Mouse (Mus musculus) neutrophil, adult 5-6 weeks (primary cell): ENCODE data around the gene Tbl2. TPM values are rescaled to one million over a fixed set of nuclear protein-coding genes. Genes with fewer than 3 reads are reported as not detected.
A peak's percentile ranks its signal among the peaks of the same experiment; 100 is the strongest.

ENCODE experiments used
- ATAC-seq: fragments of 151-379, 151-347 bp; 2 replicates; pipeline ENCODE4 v1.8.0; 2017; ENCODE audit warnings: mild to moderate bottlenecking, moderate TSS enrichment; ENCODE audit not compliant: insufficient number of reproducible peaks, poor library complexity, low FRiP score, severe bottlenecking; ENCODE audit errors: extremely low read depth
- total RNA-seq: library from RNA; stranded (forward); fragments of 200-1000 nt; gene quantifications from 2 replicates; pipeline ENCODE4 v1.2.3, GENCODE M21; 2017

The Tbl2 gene
- total RNA-seq, 1 experiment from 2014 or later = 9.3 TPM

DNA sequence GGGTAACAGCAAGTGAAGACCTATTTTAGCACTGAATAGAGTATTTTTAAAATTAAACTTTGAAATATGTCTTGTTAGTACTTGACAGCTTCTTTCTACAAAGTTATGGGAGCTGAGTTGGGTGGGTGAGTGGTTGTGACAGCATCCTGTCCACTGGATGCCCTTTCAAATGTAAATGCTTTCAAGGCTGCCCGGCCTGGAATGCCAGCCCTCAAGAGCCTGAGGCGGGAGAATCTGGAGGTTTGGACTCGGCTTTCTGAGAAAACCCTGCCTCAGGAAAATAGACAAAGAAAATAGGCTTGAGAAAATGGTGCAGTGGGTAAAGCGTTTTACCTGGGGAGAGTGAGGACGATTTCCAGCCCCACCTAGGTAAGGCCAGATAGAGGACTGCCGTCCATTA is 32.3 kb downstream of the Tbl2 start:
- ATAC-seq = no peak

- ATAC-seq = no peak
Observed at GRCm38 (mm10) chr5:135183131-135183861, 33.8 kb downstream of the Tbl2 start.

DNA sequence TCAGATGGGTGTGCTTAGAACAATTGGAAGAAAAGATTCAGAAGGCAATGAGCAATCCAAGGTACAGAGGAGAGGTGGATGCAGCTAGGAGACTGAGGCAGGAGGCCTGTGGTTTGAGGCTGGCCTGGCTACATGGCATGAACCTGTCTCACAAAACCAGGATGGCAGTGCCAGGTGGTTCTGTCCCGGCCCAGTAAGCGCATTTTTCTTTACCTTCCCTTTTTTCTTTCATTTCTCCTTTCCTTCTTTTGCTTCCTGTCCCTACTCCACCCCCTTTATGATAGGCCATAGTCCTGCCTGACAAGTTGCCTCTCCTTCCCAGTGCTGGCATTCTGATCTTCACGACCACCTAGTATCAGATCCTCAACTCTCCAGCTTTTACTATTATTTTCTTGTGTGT is 35.6 kb downstream of the Tbl2 start:
- no peak for ATAC-seq

DNA sequence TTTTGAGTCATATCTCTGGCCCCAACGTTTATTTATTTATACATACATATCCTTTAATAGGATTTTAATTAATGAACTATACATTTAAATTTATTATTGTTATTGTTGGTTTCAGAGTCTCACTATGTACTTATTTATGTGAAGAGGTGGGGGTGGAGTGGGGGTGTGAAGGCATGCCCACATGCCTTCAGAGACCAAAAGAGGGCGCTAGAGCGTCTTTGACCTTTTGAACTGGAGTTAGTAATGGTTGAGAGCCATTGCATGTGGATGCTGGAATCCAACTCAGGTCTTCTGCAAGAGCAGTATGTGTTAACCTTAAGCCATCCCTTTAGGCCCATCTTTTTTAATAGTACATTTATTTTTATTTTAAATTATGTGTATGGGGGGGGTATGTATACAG is 36.1 kb downstream of the Tbl2 start:
- no peak for ATAC-seq

DNA sequence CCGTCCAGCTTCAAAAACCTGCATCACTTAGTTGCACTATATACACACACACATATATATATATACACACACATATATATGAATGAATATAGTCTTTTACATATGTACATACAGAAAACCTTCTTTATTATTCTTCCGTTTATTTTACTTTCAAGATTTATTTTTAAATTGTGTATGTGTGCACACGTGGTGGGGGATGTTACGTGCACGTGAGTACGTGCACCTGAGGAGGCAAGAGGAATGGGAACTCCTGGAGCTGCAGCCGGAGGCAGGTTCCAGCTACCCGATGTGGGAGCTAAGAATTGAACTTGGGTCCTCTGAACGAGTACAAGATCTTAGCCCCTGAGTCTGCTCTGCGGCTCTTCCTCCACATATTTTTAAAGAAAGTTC is 36.8 kb downstream of the Tbl2 start:
- ATAC-seq = no peak

DNA sequence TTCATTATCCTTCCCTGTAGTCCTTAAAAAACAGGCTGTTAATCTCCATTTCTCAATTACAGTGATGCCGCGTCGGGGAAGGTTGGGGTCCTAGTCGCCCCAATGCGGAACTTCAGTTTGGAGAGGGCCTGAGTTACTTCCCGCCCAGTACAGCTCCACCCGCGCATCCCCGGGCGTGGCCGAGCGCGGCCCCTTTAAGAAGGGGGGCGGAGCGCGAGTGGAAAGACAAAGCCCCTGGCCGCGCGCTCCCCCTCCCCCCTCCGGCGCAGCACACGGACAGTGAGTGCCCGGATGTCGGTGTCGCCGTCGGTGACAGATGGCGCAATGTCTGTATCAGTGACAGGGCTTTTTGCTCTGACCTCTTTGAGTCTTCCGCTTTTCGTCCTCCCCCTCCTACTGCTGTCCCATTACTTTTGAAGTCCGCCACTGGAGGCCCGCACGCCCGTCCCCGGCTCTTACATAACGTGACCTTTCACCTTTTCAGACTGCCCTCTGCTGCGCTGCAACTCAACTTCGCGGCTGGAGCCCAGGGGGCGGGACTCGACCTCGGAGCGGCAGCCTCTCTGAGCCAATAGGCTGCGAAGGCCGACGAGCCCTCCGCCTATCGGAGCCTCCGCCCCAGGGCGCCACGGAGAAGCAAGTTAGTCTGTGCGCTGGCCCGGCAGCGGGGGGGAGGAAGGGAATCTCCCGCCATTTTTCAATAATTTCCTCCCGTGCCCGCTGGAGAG is 37.3 kb downstream of the Tbl2 start, which contains the start of gene Baz1b:
Gene Baz1b (plus strand): TSS at position 644 of the 728 bp plus-strand sequence.
- ATAC-seq = peak; percentile 87

- no peak for ATAC-seq
Observed at GRCm38 (mm10) chr5:135187349-135188213, 38.1 kb downstream of the Tbl2 start.

- ATAC-seq = no peak
Observed at GRCm38 (mm10) chr5:135188214-135188554, 38.7 kb downstream of the Tbl2 start.

GRCm38 (mm10) chr5:135189281-135190022 is 40.0 kb downstream of the Tbl2 start:
- no peak for ATAC-seq

DNA sequence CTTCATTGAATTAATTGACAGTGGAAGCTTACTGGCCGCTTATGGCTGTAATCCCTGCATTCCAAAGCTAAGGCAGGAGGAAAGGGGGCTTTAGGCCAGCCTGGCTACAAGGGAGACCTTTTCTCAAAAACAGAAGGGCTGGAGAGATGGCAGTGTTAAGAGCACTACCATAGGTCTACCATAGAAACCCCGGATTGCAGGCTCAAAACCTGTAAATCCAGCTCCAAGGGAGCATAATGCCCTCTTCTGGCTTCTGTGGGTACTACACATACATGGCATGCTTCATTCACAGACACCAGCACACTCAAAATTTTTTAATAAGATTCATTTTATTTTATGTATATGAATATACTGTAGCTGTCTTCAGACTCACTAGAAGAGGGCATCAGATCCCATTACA is 42.2 kb downstream of the Tbl2 start:
- ATAC-seq = peak; percentile 33; the same call in 1 of the 2 replicates

GRCm38 (mm10) chr5:135192431-135192830 is 43.0 kb downstream of the Tbl2 start:
- no peak for ATAC-seq

DNA sequence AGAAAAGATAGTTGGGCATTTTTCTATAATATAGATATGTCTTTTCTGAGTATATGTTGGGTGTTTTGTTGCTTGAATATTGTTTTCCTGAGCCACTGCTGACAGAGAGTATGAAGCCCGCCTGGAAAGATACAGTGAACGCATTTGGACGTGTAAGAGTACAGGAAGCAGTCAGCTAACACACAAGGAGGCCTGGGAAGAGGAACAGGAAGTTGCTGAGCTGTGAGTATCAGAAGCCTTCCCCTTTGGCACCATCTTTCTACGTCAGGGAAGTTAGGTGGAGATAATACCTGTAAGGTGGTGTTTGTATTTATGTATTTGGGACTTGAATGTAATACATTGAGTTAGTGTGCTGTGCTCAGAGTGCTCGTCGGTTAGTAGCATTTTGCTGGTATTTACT is 46.9 kb downstream of the Tbl2 start:
- peak; percentile 88 for ATAC-seq

DNA sequence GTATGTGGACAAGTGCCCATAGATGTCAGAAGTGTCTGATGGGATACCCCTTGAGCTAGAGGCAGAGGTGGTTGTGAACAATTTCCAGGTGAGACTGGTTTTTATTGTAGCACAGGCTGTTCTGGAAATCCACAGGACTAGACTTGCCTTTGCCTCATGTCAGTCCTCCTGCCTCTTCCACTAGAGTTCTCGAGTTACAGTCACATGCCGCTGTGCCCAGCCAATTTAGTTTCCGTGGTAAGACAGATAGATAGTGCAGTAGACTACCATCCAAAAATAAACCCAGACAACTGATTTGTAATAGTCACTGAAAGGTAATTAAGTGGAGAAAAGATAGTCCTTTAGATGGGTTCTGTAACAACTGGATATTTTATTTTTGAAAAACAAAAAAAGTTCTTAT is 53.3 kb downstream of the Tbl2 start:
- no peak for ATAC-seq

GRCm38 (mm10) chr5:135208197-135208596 is 58.7 kb downstream of the Tbl2 start:
- no peak for ATAC-seq

Other genes with a start within 250 kb of the Tbl2 start
- not detected in 2 replicates for gene Tmem270, start 242.9 kb upstream of the Tbl2 start, total RNA-seq
- not detected in 2 replicates for gene Cldn13, start 234.1 kb upstream of the Tbl2 start, total RNA-seq
- gene Mettl27, start 217.3 kb upstream of the Tbl2 start, total RNA-seq = 0.86 and 2.2 TPM in 2 replicates
- 0.23 and 0.25 TPM in 2 replicates for gene Cldn4, start 202.7 kb upstream of the Tbl2 start, total RNA-seq
- not detected in 2 replicates for gene Cldn3, start 163.4 kb upstream of the Tbl2 start, total RNA-seq
- 28.6 and 32.2 TPM in 2 replicates for gene Abhd11, start 140.5 kb upstream of the Tbl2 start, total RNA-seq
- 3.8 and 4.9 TPM in 2 replicates for gene Stx1a, start 126.2 kb upstream of the Tbl2 start, total RNA-seq
- gene Dnajc30, start 85.5 kb upstream of the Tbl2 start, total RNA-seq = 8.1 and 8.7 TPM in 2 replicates
- gene Bud23, start 84.7 kb upstream of the Tbl2 start, total RNA-seq = 67.6 and 68.1 TPM in 2 replicates
- not detected in 2 replicates for gene Vps37d, start 71.4 kb upstream of the Tbl2 start, total RNA-seq
- not detected in 2 replicates for gene Mlxipl, start 59.8 kb upstream of the Tbl2 start, total RNA-seq
- gene Bcl7b, start 18.6 kb downstream of the Tbl2 start, total RNA-seq = 37.4 and 49.5 TPM in 2 replicates
- gene Baz1b, start 37.6 kb downstream of the Tbl2 start, total RNA-seq = 125 and 129 TPM in 2 replicates
- gene Fzd9, start 101.6 kb downstream of the Tbl2 start, total RNA-seq = not detected in 2 replicates
- gene Fkbp6, start 200.4 kb downstream of the Tbl2 start, total RNA-seq = not detected in 2 replicates
- not detected in 2 replicates for gene Trim50, start 203.6 kb downstream of the Tbl2 start, total RNA-seq
- 11.9 and 14.4 TPM in 2 replicates for gene Nsun5, start 220.3 kb downstream of the Tbl2 start, total RNA-seq
- gene Pom121, start 244.9 kb downstream of the Tbl2 start, total RNA-seq = 6.5 and 7.0 TPM in 2 replicates